Mouse (Mus musculus) splenic B cell, adult 2 months (primary cell): ENCODE results near the gene Gm10644.
A peak's percentile ranks its signal among the peaks of the same experiment; 100 is the strongest.

ENCODE experiments used
- DNase-seq: peaks from one replicate; pipeline ENCODE4 v3.0.0-alpha.2; 2011; ENCODE audit warnings: low read depth, low spot score
- H3K27me3 ChIP-seq: 2 replicates; pipeline ENCODE4 v1.6.1; 2012; ENCODE audit warnings: mild to moderate bottlenecking, low read length, moderate library complexity, mixed read lengths; ENCODE audit not compliant: control insufficient read depth, poor library complexity, insufficient read depth, severe bottlenecking
- H3K36me3 ChIP-seq: 2 replicates; pipeline ENCODE4 v1.6.1; 2012; ENCODE audit warnings: mild to moderate bottlenecking, low read length, moderate library complexity, mixed read lengths; ENCODE audit not compliant: control insufficient read depth, poor library complexity, insufficient read depth, severe bottlenecking

Gene Gm10644

GRCm38 (mm10) chr8:83972150-83973120, 17.4 kb upstream of the Gm10644 start, which contains the start of gene Prkaca:
Gene Prkaca (plus strand): TSS chr8:83972993.
- Histone ChIP-seq H3K36me3 (no peaks in the 10 kb centered on the region), H3K27me3 (no peaks in the 10 kb centered on the region)
- peak; percentile 98 for DNase-seq

- no peak for DNase-seq
- no peaks in the 10 kb centered on the region for H3K36me3 ChIP-seq
- H3K27me3 ChIP-seq = no peaks in the 10 kb centered on the region
These were observed 16.7 kb upstream of the Gm10644 start for GRCm38 (mm10) chr8:83971661-83972060.

- no peak for DNase-seq
- H3K27me3 ChIP-seq = no peaks in the 10 kb centered on the region
- no peaks in the 10 kb centered on the region for H3K36me3 ChIP-seq
These were observed 16.1 kb upstream of the Gm10644 start for GRCm38 (mm10) chr8:83971121-83971520.

GRCm38 (mm10) chr8:83967701-83968100, 12.7 kb upstream of the Gm10644 start:
- H3K36me3 ChIP-seq = no peaks in the 10 kb centered on the region

GRCm38 (mm10) chr8:83964015-83964765, 9.2 kb upstream of the Gm10644 start:
- Histone ChIP-seq H3K36me3 (no peaks in the 10 kb centered on the region), H3K27me3 (no peaks in the 10 kb centered on the region)
- DNase-seq = no peak

More at GRCm38 (mm10) chr8:83967701-83968100, 12.7 kb upstream of the Gm10644 start:
- no peaks in the 10 kb centered on the region for H3K27me3 ChIP-seq
- no peak for DNase-seq

- no peaks in the 10 kb centered on the region for H3K36me3 ChIP-seq
- peak; percentile 63 for DNase-seq
These were observed 1.8 kb upstream of the Gm10644 start for GRCm38 (mm10) chr8:83956789-83957188.

GRCm38 (mm10) chr8:83955958-83956218, 883 bp upstream of the Gm10644 start:
- H3K27me3 ChIP-seq = no peaks in the 10 kb centered on the region
- no peaks in the 10 kb centered on the region for H3K36me3 ChIP-seq
- DNase-seq = no peak

More at GRCm38 (mm10) chr8:83956789-83957188, 1.8 kb upstream of the Gm10644 start:
- H3K27me3 ChIP-seq = no peaks in the 10 kb centered on the region

GRCm38 (mm10) chr8:83954749-83955105, 278 bp downstream of the Gm10644 start:
- no peak for DNase-seq
- Histone ChIP-seq H3K27me3 (no peaks in the 10 kb centered on the region), H3K36me3 (no peaks in the 10 kb centered on the region)

- Histone ChIP-seq H3K36me3 (no peaks in the 10 kb centered on the region), H3K27me3 (no peaks in the 10 kb centered on the region)
- DNase-seq = no peak
These were observed 9.5 kb downstream of the Gm10644 start for GRCm38 (mm10) chr8:83945540-83945939.

- DNase-seq = no peak
- Histone ChIP-seq H3K36me3 (no peaks in the 10 kb centered on the region), H3K27me3 (no peaks in the 10 kb centered on the region)
These were observed 12.6 kb downstream of the Gm10644 start for GRCm38 (mm10) chr8:83942446-83942845.

GRCm38 (mm10) chr8:83941066-83941677, 13.8 kb downstream of the Gm10644 start:
- H3K36me3 ChIP-seq = no peaks in the 10 kb centered on the region

GRCm38 (mm10) chr8:83938330-83938729, 16.7 kb downstream of the Gm10644 start:
- Histone ChIP-seq H3K36me3 (no peaks in the 10 kb centered on the region), H3K27me3 (no peaks in the 10 kb centered on the region)
- DNase-seq = no peak

More at GRCm38 (mm10) chr8:83941066-83941677, 13.8 kb downstream of the Gm10644 start:
- no peaks in the 10 kb centered on the region for H3K27me3 ChIP-seq
- DNase-seq = no peak

GRCm38 (mm10) chr8:83937645-83938044, 17.4 kb downstream of the Gm10644 start:
- Histone ChIP-seq H3K36me3 (no peaks in the 10 kb centered on the region), H3K27me3 (no peaks in the 10 kb centered on the region)
- no peak for DNase-seq

- Histone ChIP-seq H3K36me3 (no peaks in the 10 kb centered on the region), H3K27me3 (no peaks in the 10 kb centered on the region)
- no peak for DNase-seq
These were observed 19.6 kb downstream of the Gm10644 start for GRCm38 (mm10) chr8:83935435-83935834.

GRCm38 (mm10) chr8:83934994-83935393, 20.0 kb downstream of the Gm10644 start:
- Histone ChIP-seq H3K27me3 (no peaks in the 10 kb centered on the region), H3K36me3 (no peaks in the 10 kb centered on the region)
- no peak for DNase-seq
